Mouse (Mus musculus) CD8-positive naive resting alpha-beta T cell, adult 2 months (primary cell): ENCODE results near the gene Mfap1a.
A peak's percentile ranks its signal among the peaks of the same experiment; 100 is the strongest.
"Not testable (repeated sequence)": the region's sequence is repeated elsewhere in the genome, so short reads cannot be mapped to it uniquely, and the experiment has no call there.

Experiments used
- DNase-seq, 2 experiments: peaks; one replicate each; pipeline ENCODE4 v3.0.0; 2022; ENCODE audit warnings: low read depth in 2 of 2, low spot score in 2 of 2

Gene Mfap1a

GRCm38 (mm10) chr2:121505942-121506882, at the start of gene Mfap1a, which contains the start of gene Wdr76:
Gene Mfap1a (minus strand): TSS chr2:121506665.
Gene Wdr76 (plus strand): TSS chr2:121506723.
- DNase-seq: peak; percentile 73 to 82

DNA sequence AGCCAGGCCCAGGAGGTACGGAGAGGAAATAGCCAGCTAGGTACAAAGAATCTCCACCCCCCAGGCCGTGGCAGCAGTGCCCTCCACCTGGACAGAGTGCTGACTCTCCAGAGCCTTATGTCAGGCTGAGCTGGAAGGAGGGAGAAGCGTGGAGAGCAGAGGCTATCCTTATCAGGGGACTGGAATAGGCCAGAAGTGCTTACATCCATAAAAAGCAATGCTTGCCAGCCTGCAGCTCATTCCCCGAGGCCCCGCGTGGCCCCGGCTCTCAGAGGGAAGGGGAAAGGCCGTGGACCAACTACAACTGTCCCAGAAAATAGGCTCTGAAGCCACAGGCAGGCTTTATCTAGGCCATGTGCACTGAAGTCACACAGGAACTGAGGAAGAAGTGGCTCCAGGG, 44.8 kb upstream of the Mfap1a start:
- no peak for DNase-seq

GRCm38 (mm10) chr2:121549630-121550029, 43.2 kb upstream of the Mfap1a start:
- DNase-seq: no peak

DNA sequence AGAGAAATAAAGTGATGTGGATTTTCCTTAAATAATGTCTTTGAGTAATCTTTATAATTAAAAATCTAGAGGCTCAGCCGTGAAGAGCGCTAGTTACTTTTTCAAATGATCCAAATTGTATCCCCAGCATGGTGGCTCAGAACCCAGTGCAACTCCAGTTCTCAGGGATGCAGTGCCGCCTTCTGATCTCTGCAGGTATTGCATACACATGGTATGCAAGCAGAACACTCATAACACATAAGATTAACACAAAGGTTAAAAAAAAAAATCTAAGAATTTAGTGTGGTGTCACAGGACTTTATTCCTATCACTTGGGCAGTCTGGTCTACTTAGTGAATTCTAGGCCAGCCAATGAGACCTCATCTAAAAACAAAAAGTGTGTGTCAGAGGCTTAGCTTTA, 38.4 kb upstream of the Mfap1a start:
- no peak for DNase-seq

DNA sequence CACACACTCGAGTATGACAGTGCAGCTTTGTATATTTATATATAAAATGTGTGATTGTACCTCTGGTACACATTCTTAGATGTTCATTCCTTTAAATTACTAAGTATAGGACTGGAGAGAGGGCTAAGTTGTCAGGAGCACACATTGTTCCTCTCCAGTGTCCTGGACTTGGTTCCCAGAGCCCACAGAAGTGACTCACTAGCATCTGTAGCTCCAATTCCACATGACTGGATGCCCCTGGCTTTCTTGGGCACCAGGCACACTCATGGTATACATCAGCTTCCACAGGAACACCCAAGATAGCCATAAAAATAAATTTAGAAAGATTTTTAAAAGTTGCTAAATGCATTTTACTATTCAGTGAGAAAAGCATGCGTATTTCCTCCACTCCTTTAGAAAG, 18.6 kb upstream of the Mfap1a start:
- no peak for DNase-seq

DNA sequence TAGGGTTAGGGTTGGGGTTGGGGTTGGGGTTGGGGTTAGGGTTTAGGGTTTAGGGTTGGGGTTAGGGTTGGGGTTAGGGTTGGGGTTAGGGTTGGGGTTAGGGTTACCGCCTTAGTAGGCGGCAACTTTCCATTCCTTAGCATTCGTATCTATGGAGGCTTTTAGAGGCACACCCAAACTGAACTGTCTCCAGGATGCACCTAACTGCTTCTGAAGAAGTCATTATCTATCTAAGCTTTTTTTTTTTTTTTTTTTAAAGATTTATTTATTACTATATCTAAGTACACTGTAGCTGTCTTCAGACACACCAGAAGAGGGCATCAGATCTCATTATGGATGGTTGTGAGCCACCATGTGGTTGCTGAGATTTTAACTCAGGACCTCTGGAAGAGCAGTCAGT, 16.4 kb upstream of the Mfap1a start:
- DNase-seq: not testable (repeated sequence)

GRCm38 (mm10) chr2:121522006-121522405, 15.5 kb upstream of the Mfap1a start:
- DNase-seq: no peak

- DNase-seq: not testable (repeated sequence)
Measured at GRCm38 (mm10) chr2:121518711-121519110, 12.2 kb upstream of the Mfap1a start.

DNA sequence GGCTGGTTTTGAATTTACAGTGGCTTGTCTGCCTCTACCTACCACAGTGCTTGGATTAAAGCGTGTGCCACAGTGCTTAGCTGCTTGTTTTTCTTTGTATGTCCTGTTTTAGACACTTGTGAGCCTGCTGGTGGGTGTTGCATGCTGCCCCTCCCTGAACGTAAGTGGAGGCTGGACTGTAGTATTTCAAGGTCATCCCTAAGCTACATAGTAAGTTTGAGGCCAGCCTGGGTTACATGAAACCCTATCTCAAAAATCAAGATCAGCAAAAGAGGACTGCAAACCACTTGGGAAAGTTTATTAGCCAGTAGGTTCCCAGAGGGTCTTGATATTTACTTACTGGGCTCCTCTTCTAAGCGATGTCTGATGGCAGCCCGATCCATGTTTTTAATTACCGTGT, 11.6 kb upstream of the Mfap1a start:
- DNase-seq: no peak

DNA sequence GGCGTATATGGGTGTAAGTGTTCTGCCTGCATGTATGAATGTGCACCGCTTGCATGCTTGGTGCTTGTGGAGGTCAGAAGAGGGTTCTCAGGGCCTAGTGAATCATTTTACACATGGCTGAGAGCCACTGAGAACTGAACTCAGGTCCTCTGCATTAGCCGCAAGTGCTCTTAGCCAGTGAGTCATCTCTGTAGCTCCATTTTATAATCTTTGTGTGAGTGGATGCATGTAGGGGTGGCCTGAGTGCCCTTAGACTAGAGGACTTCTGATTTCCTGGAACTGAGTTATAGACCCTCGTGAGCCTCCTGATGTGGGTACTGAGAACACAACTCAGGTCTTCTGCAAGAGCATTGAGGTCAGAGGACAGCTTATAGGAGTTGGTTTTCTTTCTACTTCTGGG, 7.7 kb upstream of the Mfap1a start:
- DNase-seq: no peak

DNA sequence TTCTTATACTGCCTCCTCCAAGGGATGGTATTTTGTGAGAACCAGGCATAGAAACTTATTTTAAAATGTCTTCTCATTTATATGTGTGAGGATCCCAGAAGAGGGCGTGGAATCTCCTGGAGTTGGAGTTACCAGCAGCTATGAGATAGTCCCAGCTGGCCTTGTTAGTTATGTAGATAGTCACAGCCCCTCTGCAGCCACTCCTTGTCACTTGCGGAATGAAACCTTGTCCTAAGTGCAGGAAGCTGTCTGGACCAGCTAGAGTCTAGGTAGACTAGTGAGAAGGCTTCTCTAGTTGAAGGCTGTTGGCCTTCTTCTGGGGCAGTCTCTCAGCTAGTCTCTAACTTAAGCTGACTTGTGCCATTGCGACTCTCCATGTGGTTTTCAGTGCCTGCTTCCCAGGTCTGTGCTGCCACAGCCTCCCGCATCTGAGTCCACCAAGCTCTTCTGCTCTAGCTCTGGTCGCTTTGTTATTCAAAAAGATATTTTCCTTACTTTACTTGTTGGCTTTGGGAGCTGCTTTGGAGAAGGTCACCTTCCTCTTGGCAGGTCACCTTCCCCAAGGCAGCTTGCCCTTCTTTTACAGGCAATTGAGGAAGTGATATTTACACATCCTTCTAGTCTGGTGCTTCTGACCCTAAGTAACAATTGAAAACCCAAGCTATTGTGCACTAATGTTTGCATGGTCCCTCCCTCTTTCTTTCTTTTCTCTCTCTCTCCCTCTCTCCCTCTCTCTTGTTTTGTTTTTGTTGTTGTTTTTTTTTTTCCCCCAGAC, 6.7 kb upstream of the Mfap1a start:
- DNase-seq: not testable (repeated sequence)

GRCm38 (mm10) chr2:121511401-121511800, 4.9 kb upstream of the Mfap1a start:
- peak in 1 of 2 experiments; percentile 10 for DNase-seq

- no peak for DNase-seq
Measured at GRCm38 (mm10) chr2:121509584-121509983, 3.1 kb upstream of the Mfap1a start.

DNA sequence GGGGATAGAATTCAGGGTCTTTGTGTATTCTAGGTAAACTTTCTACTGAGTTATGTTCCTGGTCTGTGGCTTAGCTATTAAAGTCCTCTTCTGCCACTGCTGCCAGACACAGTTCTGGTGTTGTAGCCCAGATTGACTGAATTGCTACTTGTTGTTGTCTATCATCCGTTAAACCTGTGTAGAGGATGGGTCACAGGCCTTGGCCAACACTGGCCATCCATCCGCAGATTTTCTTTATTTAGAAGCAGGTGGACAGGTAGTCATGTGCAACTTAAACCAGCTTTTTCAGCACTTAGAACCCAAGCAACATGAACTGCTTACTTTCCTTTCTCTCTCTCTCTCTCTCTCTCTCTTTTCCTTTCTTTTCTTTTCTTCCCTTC, 1.5 kb upstream of the Mfap1a start:
- DNase-seq: no peak

DNA sequence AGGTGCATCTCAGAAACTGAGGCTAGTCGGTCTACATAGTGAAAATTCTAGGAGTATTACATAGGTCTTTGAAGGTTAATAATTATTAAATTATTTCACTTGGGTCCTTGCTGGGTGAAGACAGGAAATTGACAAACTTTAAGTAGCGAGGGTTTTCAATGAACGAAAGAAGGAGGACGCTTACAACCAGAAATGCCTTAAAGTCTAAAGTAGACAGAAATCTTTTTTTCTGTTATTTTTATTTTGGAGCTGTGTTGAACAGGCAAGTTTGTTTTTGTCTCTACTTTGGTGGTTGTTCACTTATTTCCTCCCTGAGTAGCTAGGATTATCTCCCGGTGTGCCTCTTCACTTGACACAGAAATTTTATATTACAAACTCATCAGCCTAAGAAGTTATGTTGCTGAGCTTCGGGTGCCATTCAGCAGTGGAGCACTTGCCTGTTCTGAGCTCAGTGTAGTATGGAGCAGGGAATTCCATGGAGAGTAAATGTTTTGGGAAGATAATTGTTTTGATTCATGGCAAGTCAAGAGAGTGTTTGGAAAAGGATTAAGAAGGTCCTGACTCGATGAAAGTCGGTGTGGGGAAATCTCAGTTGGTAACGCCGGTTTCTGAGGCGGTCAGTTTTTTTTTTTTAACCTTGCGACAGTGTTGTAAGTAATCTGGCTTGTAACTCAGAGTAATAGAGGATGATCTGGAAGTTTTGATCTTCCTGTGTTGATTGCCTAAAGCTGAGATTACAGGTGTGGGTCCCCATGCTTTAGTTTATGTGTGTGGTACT, 897 bp upstream of the Mfap1a start:
- DNase-seq: no peak

DNA sequence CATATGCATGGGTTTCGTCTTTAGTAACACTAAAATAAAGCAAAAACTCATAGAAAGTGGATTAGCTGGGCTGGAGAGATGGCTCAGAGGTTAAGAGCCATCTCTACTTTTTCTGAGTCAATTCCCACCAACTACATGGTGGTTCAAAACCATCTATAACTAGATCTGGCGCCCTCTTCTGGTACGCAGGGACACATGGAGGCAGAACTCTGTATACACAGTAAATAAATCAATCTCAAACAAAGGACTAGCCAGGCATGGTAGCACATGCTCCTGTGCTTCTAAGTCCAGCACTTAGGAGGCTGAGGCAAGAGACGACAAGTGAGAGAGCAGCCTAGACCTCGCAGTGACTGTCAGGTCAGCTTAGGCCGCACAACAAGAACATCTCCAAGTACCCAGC, 4.9 kb downstream of the Mfap1a start:
- DNase-seq: not testable (repeated sequence)

DNA sequence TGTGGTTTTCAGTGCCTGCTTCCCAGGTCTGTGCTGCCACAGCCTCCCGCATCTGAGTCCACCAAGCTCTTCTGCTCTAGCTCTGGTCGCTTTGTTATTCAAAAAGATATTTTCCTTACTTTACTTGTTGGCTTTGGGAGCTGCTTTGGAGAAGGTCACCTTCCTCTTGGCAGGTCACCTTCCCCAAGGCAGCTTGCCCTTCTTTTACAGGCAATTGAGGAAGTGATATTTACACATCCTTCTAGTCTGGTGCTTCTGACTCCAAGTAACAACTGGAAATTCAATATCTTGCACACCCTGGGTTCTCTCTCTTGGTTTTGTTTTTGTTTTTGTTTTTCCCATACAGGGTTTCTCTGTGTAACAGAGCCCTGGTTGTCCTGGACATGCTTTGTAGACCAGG, 22.1 kb downstream of the Mfap1a start:
- not testable (repeated sequence) for DNase-seq

DNA sequence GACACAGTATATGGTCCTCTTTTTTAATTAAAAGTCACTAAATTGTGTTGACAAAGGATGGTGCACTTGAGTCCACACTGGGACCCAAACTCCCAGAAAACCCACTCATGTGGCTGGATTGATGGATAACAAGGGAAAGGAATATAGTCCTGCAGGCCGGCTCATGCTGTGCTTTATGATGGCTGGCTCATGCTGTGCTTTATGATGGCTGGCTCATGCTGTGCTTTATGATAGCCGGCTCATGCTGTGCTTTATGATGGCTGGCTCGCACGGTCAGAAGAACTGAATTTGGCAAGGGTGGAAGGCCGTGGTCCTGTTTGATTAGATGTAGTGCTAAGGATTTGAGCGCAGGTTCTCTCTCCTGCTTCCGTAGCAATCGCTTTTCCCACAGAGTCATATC, 22.9 kb downstream of the Mfap1a start:
- DNase-seq: no peak

DNA sequence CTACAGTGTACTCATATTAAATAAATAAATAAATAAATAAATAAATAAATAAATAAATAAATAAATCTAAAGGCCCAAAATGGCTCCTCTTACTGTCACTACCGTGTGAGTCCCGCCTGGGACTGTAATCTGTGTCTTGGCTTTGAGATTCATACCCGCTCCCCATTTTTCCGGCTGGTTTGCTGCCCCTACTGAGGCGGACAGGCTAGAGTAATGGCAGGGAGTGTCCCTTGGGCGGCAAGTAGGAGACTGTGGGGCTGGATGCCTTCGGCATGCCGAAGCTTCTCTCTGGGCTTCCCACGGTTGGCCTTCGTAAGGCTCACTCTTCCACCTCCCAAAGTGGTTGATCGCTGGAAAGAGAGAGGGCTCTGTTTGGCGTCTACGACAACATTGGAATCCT, 25.5 kb downstream of the Mfap1a start:
- not testable (repeated sequence) for DNase-seq

DNA sequence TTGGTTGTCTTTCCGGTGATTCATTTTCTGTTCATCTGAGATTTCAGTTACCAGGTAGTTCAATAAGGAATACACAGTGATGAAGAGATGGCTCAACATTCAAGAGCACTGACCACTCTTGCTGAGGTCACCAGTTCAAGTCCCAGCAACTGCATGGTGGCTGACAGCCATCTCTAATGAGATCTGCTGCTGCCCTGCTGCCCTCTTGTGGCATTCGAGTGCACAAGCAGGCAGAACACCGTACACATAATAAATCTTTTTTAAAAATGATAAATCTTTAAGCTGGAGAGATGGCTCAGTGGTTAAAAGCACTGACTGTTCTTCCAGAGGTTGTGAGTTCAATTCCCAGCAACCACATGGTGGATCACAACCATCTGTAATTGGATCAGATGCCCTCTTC, 26.0 kb downstream of the Mfap1a start:
- DNase-seq: peak in 1 of 2 experiments; percentile 42
